Mouse (Mus musculus): ENCODE results near the gene Nlgn2. TPM values are rescaled to one million over a fixed set of nuclear protein-coding genes. Genes with fewer than 3 reads are reported as not detected.

Gene Nlgn2
- polyA plus RNA-seq, 1 experiment from 2014 or later, result 1.6 TPM

GRCm38 (mm10) chr11:69797924-69798323 is 39.7 kb downstream of the Nlgn2 start:
- Histone ChIP-seq H3K4me1 (ENCODE audit: control insufficient read depth, insufficient read depth, low read length) (peaks cover 36% of the 10 kb centered on the region), H3K4me3 (ENCODE audit: low read length) (no peak overlapping the region), H3K27ac (ENCODE audit: low read length) (no peak overlapping the region), H3K9me3 (replicated peaks; ENCODE audit: control insufficient read depth, low read length) (no peaks in the 10 kb centered on the region), H3K27me3 (ENCODE audit: control insufficient read depth, insufficient read depth, low read length) (0 out of 2 replicates have a peak, but pooled peaks cover 2% of the 10 kb centered on the region), H3K9ac (ENCODE audit: low read length) (no peak overlapping the region), H3K36me3 (ENCODE audit: control insufficient read depth, insufficient read depth) (no peaks in the 10 kb centered on the region), H3K4me2 (ENCODE audit: low read depth, low read length) (no peak overlapping the region)
- ATAC-seq (replicated peaks; ENCODE audit: extremely low read depth, insufficient read depth, low FRiP score), result no peak
- WGBS, result 67% methylated on average over 7 of the region's 7 CpGs

GRCm38 (mm10) chr11:69795983-69796435 is 41.6 kb downstream of the Nlgn2 start:
- Histone ChIP-seq H3K27ac (ENCODE audit: low read length) (no peak overlapping the region), H3K9me3 (replicated peaks; ENCODE audit: control insufficient read depth, low read length) (no peaks in the 10 kb centered on the region), H3K4me2 (ENCODE audit: low read depth, low read length) (peak overlapping the region; percentile 99), H3K9ac (ENCODE audit: low read length) (peak overlapping the region; percentile 79), H3K4me3 (ENCODE audit: low read length) (peak overlapping the region; percentile 73), H3K36me3 (ENCODE audit: control insufficient read depth, insufficient read depth) (no peaks in the 10 kb centered on the region), H3K4me1 (ENCODE audit: control insufficient read depth, insufficient read depth, low read length) (peaks cover 19% of the 10 kb centered on the region), H3K27me3 (ENCODE audit: control insufficient read depth, insufficient read depth, low read length) (0 out of 2 replicates have a peak, but pooled peaks cover 2% of the 10 kb centered on the region)
- no peak for ATAC-seq (replicated peaks; ENCODE audit: extremely low read depth, insufficient read depth, low FRiP score)
- 4% methylated on average over 13 of the region's 13 CpGs for WGBS

- Histone ChIP-seq H3K27me3 (ENCODE audit: control insufficient read depth, insufficient read depth, low read length) (0 out of 2 replicates have a peak, but pooled peaks cover 2% of the 10 kb centered on the region), H3K9ac (ENCODE audit: low read length) (peak within 1 kb of the TSS; percentile 79), H3K36me3 (ENCODE audit: control insufficient read depth, insufficient read depth) (no peaks in the 10 kb centered on the region), H3K9me3 (replicated peaks; ENCODE audit: control insufficient read depth, low read length) (no peaks in the 10 kb centered on the region), H3K27ac (ENCODE audit: low read length) (peak within 1 kb of the TSS; percentile 51), H3K4me3 (ENCODE audit: low read length) (peak within 1 kb of the TSS; percentile 73), H3K4me1 (ENCODE audit: control insufficient read depth, insufficient read depth, low read length) (peaks cover 15% of the 10 kb centered on the region), H3K4me2 (ENCODE audit: low read depth, low read length) (peak within 1 kb of the TSS; percentile 99)
- ATAC-seq (replicated peaks; ENCODE audit: extremely low read depth, insufficient read depth, low FRiP score), result peak; percentile 97
- WGBS, result 2% methylated on average over 52 of the region's 52 CpGs
Measured at GRCm38 (mm10) chr11:69795168-69795982, 42.2 kb downstream of the Nlgn2 start, which contains the start of gene Chrnb1. Gene Chrnb1 (minus strand): TSS chr11:69795943.

DNA sequence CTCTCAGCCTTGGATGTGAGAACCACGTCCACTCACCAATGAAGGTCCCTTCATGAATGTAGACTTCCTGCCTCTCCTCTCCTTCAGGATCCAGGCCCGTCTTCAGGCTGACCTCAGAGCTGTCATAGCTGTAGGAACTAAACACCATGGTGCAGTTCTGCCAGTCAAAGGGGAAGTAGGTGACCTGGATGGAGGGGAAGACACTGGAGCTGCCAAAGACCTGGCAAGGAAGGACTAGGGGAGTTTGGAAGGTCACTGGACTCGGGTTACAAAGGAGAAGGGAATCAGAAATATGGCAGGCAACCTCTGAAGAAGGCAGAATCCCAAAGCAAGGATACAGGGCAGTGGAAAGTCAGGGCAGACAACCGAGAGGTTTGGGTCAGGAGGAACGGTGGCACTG is 44.2 kb downstream of the Nlgn2 start:
- H3K4me2 ChIP-seq (ENCODE audit: low read depth, low read length), result no peak overlapping the region
- no peaks in the 10 kb centered on the region for H3K9me3 ChIP-seq (replicated peaks; ENCODE audit: control insufficient read depth, low read length)
- no peaks in the 10 kb centered on the region for H3K27me3 ChIP-seq (ENCODE audit: control insufficient read depth, insufficient read depth, low read length)
- H3K27ac ChIP-seq (ENCODE audit: low read length), result no peak overlapping the region
- no peak for ATAC-seq (replicated peaks; ENCODE audit: extremely low read depth, insufficient read depth, low FRiP score)
- WGBS, result 63% methylated on average over 5 of the region's 5 CpGs
- no peak overlapping the region for H3K9ac ChIP-seq (ENCODE audit: low read length)
- peaks cover 2% of the 10 kb centered on the region; the same call in 1 of the 2 replicates for H3K4me1 ChIP-seq (ENCODE audit: control insufficient read depth, insufficient read depth, low read length)
- no peaks in the 10 kb centered on the region for H3K36me3 ChIP-seq (ENCODE audit: control insufficient read depth, insufficient read depth)
- H3K4me3 ChIP-seq (ENCODE audit: low read length), result no peak overlapping the region

- H3K4me2 ChIP-seq (ENCODE audit: low read depth, low read length), result no peak overlapping the region
- WGBS, result 66% methylated on average over 5 of the region's 5 CpGs
- H3K27ac ChIP-seq (ENCODE audit: low read length), result no peak overlapping the region
- H3K4me1 ChIP-seq (ENCODE audit: control insufficient read depth, insufficient read depth, low read length), result peaks cover 2% of the 10 kb centered on the region; the same call in 1 of the 2 replicates
- ATAC-seq (replicated peaks; ENCODE audit: extremely low read depth, insufficient read depth, low FRiP score), result no peak
- no peaks in the 10 kb centered on the region for H3K27me3 ChIP-seq (ENCODE audit: control insufficient read depth, insufficient read depth, low read length)
- H3K36me3 ChIP-seq (ENCODE audit: control insufficient read depth, insufficient read depth), result no peaks in the 10 kb centered on the region
- H3K4me3 ChIP-seq (ENCODE audit: low read length), result no peak overlapping the region
- no peak overlapping the region for H3K9ac ChIP-seq (ENCODE audit: low read length)
- H3K9me3 ChIP-seq (replicated peaks; ENCODE audit: control insufficient read depth, low read length), result no peaks in the 10 kb centered on the region
Measured at GRCm38 (mm10) chr11:69791420-69791819, 46.2 kb downstream of the Nlgn2 start.

GRCm38 (mm10) chr11:69789431-69789830 is 48.2 kb downstream of the Nlgn2 start:
- H3K9me3 ChIP-seq (replicated peaks; ENCODE audit: control insufficient read depth, low read length), result no peaks in the 10 kb centered on the region
- WGBS, result 47% methylated on average over 5 of the region's 5 CpGs
- no peak overlapping the region for H3K4me3 ChIP-seq (ENCODE audit: low read length)
- H3K27ac ChIP-seq (ENCODE audit: low read length), result 0 out of 2 replicates have a peak overlapping the region, but pooled peaks have one; percentile 24
- ATAC-seq (replicated peaks; ENCODE audit: extremely low read depth, insufficient read depth, low FRiP score), result no peak
- H3K27me3 ChIP-seq (ENCODE audit: control insufficient read depth, insufficient read depth, low read length), result no peaks in the 10 kb centered on the region
- peaks cover 8% of the 10 kb centered on the region for H3K4me1 ChIP-seq (ENCODE audit: control insufficient read depth, insufficient read depth, low read length)
- no peak overlapping the region for H3K4me2 ChIP-seq (ENCODE audit: low read depth, low read length)
- H3K36me3 ChIP-seq (ENCODE audit: control insufficient read depth, insufficient read depth), result no peaks in the 10 kb centered on the region
- peak overlapping the region; percentile 30; the same call in 1 of the 2 replicates for H3K9ac ChIP-seq (ENCODE audit: low read length)

GRCm38 (mm10) chr11:69787306-69787705 is 50.3 kb downstream of the Nlgn2 start:
- Histone ChIP-seq H3K27ac (ENCODE audit: low read length) (no peak overlapping the region), H3K4me3 (ENCODE audit: low read length) (no peak overlapping the region), H3K4me1 (ENCODE audit: control insufficient read depth, insufficient read depth, low read length) (peaks cover 8% of the 10 kb centered on the region), H3K4me2 (ENCODE audit: low read depth, low read length) (no peak overlapping the region), H3K9me3 (replicated peaks; ENCODE audit: control insufficient read depth, low read length) (no peaks in the 10 kb centered on the region), H3K36me3 (ENCODE audit: control insufficient read depth, insufficient read depth) (no peaks in the 10 kb centered on the region), H3K9ac (ENCODE audit: low read length) (no peak overlapping the region), H3K27me3 (ENCODE audit: control insufficient read depth, insufficient read depth, low read length) (no peaks in the 10 kb centered on the region)
- 88% methylated on average over 5 of the region's 5 CpGs for WGBS
- no peak for ATAC-seq (replicated peaks; ENCODE audit: extremely low read depth, insufficient read depth, low FRiP score)

DNA sequence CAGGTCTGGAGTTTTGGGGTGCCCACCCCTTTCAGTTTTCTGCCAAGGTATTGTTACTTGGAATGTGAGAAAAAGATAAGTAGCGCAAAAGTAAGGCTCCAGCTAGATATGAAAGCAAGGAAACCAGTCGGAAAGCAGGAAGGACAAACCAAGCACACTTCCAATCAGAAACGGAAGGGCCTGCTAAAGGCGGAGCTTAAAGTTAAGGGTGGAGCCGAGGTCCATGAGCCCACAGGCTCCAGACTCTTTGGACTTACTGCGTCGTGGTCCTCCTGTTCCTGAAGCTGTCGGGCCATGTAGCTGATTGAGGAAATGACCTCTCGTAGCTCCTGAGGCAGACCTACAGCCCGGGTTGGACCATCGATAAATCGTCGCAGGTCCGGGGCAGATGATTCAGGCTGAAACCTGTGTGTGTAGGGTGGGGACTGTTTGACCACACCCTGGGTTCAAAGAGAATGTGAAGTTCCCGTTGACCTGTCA is 52.8 kb downstream of the Nlgn2 start:
- 27% methylated on average over 15 of the region's 15 CpGs for WGBS

DNA sequence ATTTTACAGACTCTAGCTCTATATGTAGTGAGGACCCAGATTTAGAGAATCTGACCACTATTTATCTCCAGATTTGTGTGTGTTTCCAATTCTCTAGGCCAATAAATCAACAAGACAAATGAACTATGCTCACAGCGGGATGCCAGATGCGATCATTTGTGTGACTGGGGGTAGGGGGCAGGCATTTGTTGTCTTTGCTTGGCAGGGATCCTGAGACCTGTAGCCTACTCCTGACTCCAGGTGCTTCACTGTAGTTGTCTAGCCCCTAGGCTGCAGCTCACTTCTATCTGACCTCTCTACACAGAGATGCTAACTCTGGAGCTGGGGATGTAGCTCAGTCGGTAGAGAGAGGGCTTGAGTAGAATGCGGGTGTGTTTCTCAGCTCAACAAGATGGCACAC is 55.8 kb downstream of the Nlgn2 start:
- Histone ChIP-seq H3K9ac (ENCODE audit: low read length) (no peak overlapping the region), H3K4me2 (ENCODE audit: low read depth, low read length) (no peak overlapping the region), H3K36me3 (ENCODE audit: control insufficient read depth, insufficient read depth) (no peaks in the 10 kb centered on the region; the same call in 1 of the 2 replicates), H3K9me3 (replicated peaks; ENCODE audit: control insufficient read depth, low read length) (no peaks in the 10 kb centered on the region), H3K4me3 (ENCODE audit: low read length) (no peak overlapping the region), H3K27me3 (ENCODE audit: control insufficient read depth, insufficient read depth, low read length) (no peaks in the 10 kb centered on the region), H3K4me1 (ENCODE audit: control insufficient read depth, insufficient read depth, low read length) (peaks cover 17% of the 10 kb centered on the region), H3K27ac (ENCODE audit: low read length) (no peak overlapping the region)
- no peak for ATAC-seq (replicated peaks; ENCODE audit: extremely low read depth, insufficient read depth, low FRiP score)
- WGBS, result 37% methylated on average over 4 of the region's 4 CpGs

More for the DNA sequence above, 52.8 kb downstream of the Nlgn2 start:
- peaks cover 8% of the 10 kb centered on the region for H3K4me1 ChIP-seq (ENCODE audit: control insufficient read depth, insufficient read depth, low read length)
- ATAC-seq (replicated peaks; ENCODE audit: extremely low read depth, insufficient read depth, low FRiP score), result peak; percentile 34; the same call in 1 of the 2 replicates
- peak overlapping the region; percentile 60 for H3K4me2 ChIP-seq (ENCODE audit: low read depth, low read length)
- H3K4me3 ChIP-seq (ENCODE audit: low read length), result peak overlapping the region; percentile 40
- peak overlapping the region; percentile 48 for H3K9ac ChIP-seq (ENCODE audit: low read length)
- no peaks in the 10 kb centered on the region for H3K27me3 ChIP-seq (ENCODE audit: control insufficient read depth, insufficient read depth, low read length)
- H3K36me3 ChIP-seq (ENCODE audit: control insufficient read depth, insufficient read depth), result no peaks in the 10 kb centered on the region
- no peaks in the 10 kb centered on the region for H3K9me3 ChIP-seq (replicated peaks; ENCODE audit: control insufficient read depth, low read length)
- no peak overlapping the region; the same call in 1 of the 2 replicates for H3K27ac ChIP-seq (ENCODE audit: low read length)
